Mouse (Mus musculus): ENCODE data around the gene Blm.
A peak's percentile ranks its signal among the peaks of the same experiment; 100 is the strongest.

Blm gene

DNA sequence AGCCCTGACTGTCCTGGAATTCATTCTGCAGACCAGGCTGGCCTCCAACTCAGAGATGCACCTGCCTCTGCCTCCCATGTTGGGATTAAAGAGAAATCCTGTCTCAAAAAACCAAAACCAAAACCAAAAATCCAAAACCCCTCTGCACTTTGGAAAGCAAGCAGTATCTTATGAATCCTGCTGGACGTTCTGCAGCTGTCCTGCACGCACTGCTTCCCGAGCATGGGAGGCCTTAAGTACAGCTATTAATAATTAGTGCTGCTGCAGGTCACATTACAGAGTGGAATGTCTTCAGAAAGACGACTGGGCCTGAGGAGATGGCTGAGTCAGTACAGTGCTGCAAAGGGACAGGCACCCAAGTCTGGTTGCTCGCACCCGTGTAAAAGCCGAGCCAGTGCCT lies 73.0 kb downstream of the Blm start:
- DNase-seq (ENCODE audit: low spot score in 2 of 2) = no peak

GRCm38 (mm10) chr7:80460892-80461291 lies 74.0 kb downstream of the Blm start:
- no peak for DNase-seq (ENCODE audit: low spot score in 2 of 2)

- no peak for DNase-seq (ENCODE audit: low spot score in 2 of 2)
Observed at GRCm38 (mm10) chr7:80460199-80460598, 74.7 kb downstream of the Blm start.

DNA sequence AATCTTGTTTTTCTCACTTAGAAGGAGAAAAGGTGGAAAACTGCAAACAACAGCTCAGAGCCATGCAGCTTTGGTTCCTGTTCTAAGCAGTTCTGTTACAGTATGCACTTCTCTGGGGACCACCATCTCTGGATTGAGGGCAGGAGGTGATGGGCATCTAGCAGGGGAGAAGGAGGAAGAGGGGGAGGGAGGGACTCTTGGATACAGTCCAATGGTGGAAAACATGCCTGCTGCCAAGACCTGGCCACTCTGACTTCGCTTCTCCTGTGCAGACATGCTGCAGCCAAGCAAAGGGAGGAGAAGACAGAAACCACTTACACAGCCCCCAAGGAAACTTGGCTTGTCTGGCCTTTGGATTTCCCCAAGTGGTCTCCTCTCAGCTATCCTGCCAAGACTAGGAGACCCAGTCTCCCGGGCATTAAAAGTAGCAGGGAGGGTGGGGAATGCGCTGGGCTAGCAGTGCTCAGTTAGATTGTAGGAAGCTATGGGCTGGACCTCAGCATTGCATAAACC lies 77.0 kb downstream of the Blm start:
- DNase-seq (ENCODE audit: low spot score in 2 of 2) = no peak

DNA sequence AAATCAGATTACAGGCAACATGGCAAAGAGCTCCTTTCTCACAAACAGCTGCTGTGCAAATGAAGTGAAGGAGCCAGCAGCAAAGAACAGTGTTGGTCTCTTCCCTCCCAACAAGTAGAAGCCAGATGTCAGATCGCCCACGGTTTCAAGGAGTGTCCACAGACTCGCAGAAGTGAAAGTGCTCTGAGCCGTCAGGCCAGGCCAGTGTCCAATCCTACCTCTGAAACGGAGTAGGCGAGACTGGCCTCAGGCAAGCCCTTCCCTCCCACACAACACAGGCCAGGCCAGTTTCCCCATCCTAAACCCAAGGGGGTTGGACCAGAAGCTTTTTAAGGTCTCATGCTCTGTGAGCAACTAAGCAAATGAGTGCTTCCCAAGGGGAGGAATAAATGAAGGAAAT lies 77.7 kb downstream of the Blm start:
- no peak for DNase-seq (ENCODE audit: low spot score in 2 of 2)

GRCm38 (mm10) chr7:80456327-80456726 lies 78.6 kb downstream of the Blm start:
- DNase-seq (ENCODE audit: low spot score in 2 of 2) = no peak

GRCm38 (mm10) chr7:80455505-80456160 lies 79.3 kb downstream of the Blm start:
- no peak for DNase-seq (ENCODE audit: low spot score in 2 of 2)

DNA sequence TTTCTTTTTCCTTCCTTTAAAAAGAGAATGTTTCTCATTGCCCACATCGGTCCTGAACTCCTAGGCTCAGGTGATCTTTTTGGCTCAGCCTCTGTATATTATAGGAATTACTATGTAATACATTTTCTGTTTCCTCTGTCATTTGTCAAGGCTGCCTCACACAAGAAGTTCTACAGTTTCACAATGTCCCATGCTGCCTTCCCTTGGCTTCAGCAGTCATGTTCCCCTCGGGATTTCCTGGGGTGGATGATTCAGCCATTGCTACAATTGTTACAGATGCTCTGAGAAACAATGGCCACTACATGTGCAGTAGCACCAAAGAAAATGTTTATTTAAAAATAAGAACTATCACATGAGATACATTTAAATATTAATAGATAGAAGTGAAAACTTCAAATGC lies 80.1 kb downstream of the Blm start:
- no peak for DNase-seq (ENCODE audit: low spot score in 2 of 2)

- DNase-seq (ENCODE audit: low spot score in 2 of 2) = no peak
Observed at GRCm38 (mm10) chr7:80453997-80454396, 80.9 kb downstream of the Blm start.

DNA sequence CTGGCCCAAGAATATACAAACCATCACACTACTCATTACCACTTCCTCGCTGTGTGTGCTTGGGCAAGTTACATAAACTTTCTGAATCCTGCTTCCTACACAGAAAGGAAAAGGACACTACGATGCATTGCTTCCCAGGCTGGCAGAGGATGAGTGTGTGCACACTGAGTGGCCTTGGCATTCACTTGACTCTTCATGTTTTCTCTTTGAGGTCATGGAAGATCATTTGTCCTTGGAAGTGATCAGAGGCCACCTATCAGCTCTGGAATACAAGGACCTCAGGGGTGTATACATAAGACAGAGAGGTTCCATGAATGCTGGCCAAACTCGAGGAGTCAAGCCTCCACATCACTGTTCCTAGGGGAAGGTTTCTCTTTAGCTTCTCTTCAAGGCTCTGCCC lies 81.8 kb downstream of the Blm start:
- no peak for DNase-seq (ENCODE audit: low spot score in 2 of 2)

GRCm38 (mm10) chr7:80452241-80452640 lies 82.7 kb downstream of the Blm start:
- no peak for DNase-seq (ENCODE audit: low spot score in 2 of 2)

- no peak for DNase-seq (ENCODE audit: low spot score in 2 of 2)
Observed at GRCm38 (mm10) chr7:80451550-80452232, 83.2 kb downstream of the Blm start.

DNA sequence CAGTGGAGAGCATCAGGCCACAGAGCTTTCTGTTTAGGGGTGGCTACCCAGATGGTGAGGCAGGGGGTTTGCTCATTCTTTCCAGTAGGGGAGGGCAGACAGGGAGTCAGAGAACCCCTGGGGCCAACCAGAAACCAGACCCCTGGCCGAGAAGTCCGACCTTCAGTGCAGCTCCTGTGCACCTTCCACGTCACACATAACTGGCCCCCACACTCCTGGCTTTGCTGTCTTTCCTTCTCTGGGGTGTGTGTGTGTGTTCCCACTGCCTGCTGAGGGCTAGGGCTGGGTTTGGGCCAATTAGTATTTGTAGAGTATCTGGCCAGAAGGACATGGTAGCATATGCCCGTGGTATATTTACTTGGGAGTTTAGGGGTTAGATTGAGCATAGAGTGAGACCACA lies 84.6 kb downstream of the Blm start:
- no peak for DNase-seq (ENCODE audit: low spot score in 2 of 2)

DNA sequence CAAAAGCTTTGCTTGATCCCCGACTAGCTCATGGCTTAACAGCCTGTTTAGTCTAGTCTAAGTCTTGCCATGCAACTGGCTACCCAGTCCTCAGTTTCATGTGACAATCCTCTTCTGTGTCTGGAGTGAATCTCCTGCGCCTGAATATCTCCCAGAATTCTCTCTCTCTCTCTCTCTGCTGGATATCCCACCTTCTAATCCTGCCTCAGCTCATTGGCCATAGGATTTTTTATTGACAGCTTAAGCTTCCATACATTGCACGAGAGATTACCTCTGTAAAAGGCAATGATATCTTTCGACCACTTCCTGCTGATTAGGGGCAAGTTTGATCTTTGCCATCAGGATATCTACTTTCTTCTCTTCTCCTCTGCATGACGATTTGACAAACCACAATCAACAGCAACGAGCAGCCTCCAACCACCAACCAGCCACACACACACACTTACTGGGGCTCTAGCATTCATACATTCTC lies 85.3 kb downstream of the Blm start:
- DNase-seq (ENCODE audit: low spot score in 2 of 2) = no peak

GRCm38 (mm10) chr7:80447336-80447735 lies 87.6 kb downstream of the Blm start:
- DNase-seq (ENCODE audit: low spot score in 2 of 2) = no peak

- DNase-seq (ENCODE audit: low spot score in 2 of 2) = no peak
Observed at GRCm38 (mm10) chr7:80446221-80446878, 88.6 kb downstream of the Blm start.

GRCm38 (mm10) chr7:80445492-80445891 lies 89.4 kb downstream of the Blm start:
- no peak for DNase-seq (ENCODE audit: low spot score in 2 of 2)

- DNase-seq (ENCODE audit: low spot score in 2 of 2) = no peak
Observed at GRCm38 (mm10) chr7:80444401-80445249, 90.3 kb downstream of the Blm start.

- no peak for DNase-seq (ENCODE audit: low spot score in 2 of 2)
Observed at GRCm38 (mm10) chr7:80443124-80443523, 91.8 kb downstream of the Blm start.

GRCm38 (mm10) chr7:80441986-80442904 lies 92.7 kb downstream of the Blm start:
- DNase-seq (ENCODE audit: low spot score in 2 of 2) = peak in 1 of 2 experiments; percentile 23

GRCm38 (mm10) chr7:80440685-80441084 lies 94.2 kb downstream of the Blm start:
- no peak for DNase-seq (ENCODE audit: low spot score in 2 of 2)

Measured in cerebellum, postnatal 4 days (tissue).